Mouse (Mus musculus) brown adipose tissue, adult 24 weeks (tissue): ENCODE results near the gene Zfp286. TPM values are rescaled to one million over a fixed set of nuclear protein-coding genes. Genes with fewer than 3 reads are reported as not detected.
"Not testable (repeated sequence)": the region's sequence is repeated elsewhere in the genome, so short reads cannot be mapped to it uniquely, and the experiment has no call there.

ENCODE experiments used
- H3K27ac ChIP-seq: fragments of 200-500 bp; replicated peaks from 2 replicates; pipeline ENCODE4 v1.5.1; 2012; ENCODE audit warnings: low read depth, mild to moderate bottlenecking, low read length
- H3K4me1 ChIP-seq: fragments of 200-500 bp; 2 replicates; pipeline ENCODE4 v1.6.1; 2012; ENCODE audit warnings: low read length, mixed read lengths; ENCODE audit not compliant: control insufficient read depth, insufficient read depth, insufficient read length
- H3K4me3 ChIP-seq: fragments of 200-500 bp; 2 replicates; pipeline ENCODE4 v1.5.1; 2012; ENCODE audit warnings: low read depth, mild to moderate bottlenecking, low read length, moderate library complexity; ENCODE audit not compliant: insufficient read depth
- polyA plus RNA-seq: library from polyadenylated mRNA; stranded (reverse); fragments of >200 nt; gene quantifications from 2 replicates; pipeline ENCODE4 v1.2.4, GENCODE M21; 2012; ENCODE audit not compliant: missing spikeins, insufficient read depth, insufficient read length

Zfp286 gene
- polyA plus RNA-seq, 1 experiment = 1.1 TPM

GRCm38 (mm10) chr11:62752191-62752590, 37.1 kb downstream of the Zfp286 start:
- Histone ChIP-seq H3K27ac (no peak overlapping the region), H3K4me1 (no peaks in the 10 kb centered on the region), H3K4me3 (no peak overlapping the region)

GRCm38 (mm10) chr11:62749445-62749844, 39.8 kb downstream of the Zfp286 start:
- not testable (repeated sequence) for H3K27ac ChIP-seq, H3K4me3 ChIP-seq, H3K4me1 ChIP-seq

GRCm38 (mm10) chr11:62748062-62748461, 41.2 kb downstream of the Zfp286 start:
- H3K27ac ChIP-seq = no peak overlapping the region
- H3K4me3 ChIP-seq = no peak overlapping the region
- H3K4me1 ChIP-seq = no peaks in the 10 kb centered on the region

GRCm38 (mm10) chr11:62747227-62747626, 42.0 kb downstream of the Zfp286 start:
- H3K27ac ChIP-seq = no peak overlapping the region
- no peak overlapping the region for H3K4me3 ChIP-seq
- H3K4me1 ChIP-seq = no peaks in the 10 kb centered on the region

- Histone ChIP-seq H3K4me1 (no peaks in the 10 kb centered on the region), H3K4me3 (peak overlapping the region; percentile 43), H3K27ac (no peak overlapping the region)
These were observed 43.2 kb downstream of the Zfp286 start for GRCm38 (mm10) chr11:62746001-62746533.

- H3K27ac ChIP-seq = no peak overlapping the region
- no peaks in the 10 kb centered on the region for H3K4me1 ChIP-seq
- H3K4me3 ChIP-seq = no peak overlapping the region
These were observed 45.2 kb downstream of the Zfp286 start for GRCm38 (mm10) chr11:62744103-62744502.

GRCm38 (mm10) chr11:62742261-62742957, 46.9 kb downstream of the Zfp286 start:
- no peaks in the 10 kb centered on the region for H3K4me1 ChIP-seq
- H3K4me3 ChIP-seq = no peak overlapping the region
- H3K27ac ChIP-seq = no peak overlapping the region

- Histone ChIP-seq H3K4me1 (no peaks in the 10 kb centered on the region), H3K27ac (no peak overlapping the region), H3K4me3 (no peak overlapping the region)
These were observed 48.1 kb downstream of the Zfp286 start for GRCm38 (mm10) chr11:62741186-62741585.

- Histone ChIP-seq H3K4me3 (no peak overlapping the region), H3K27ac (no peak overlapping the region), H3K4me1 (no peaks in the 10 kb centered on the region)
These were observed 56.6 kb downstream of the Zfp286 start for GRCm38 (mm10) chr11:62732665-62733064.

- Histone ChIP-seq H3K4me1 (no peaks in the 10 kb centered on the region), H3K27ac (no peak overlapping the region)
These were observed 57.3 kb downstream of the Zfp286 start for GRCm38 (mm10) chr11:62732022-62732387.

GRCm38 (mm10) chr11:62731311-62732021, 57.8 kb downstream of the Zfp286 start, which contains the start of gene Zfp287:
Gene Zfp287 (minus strand): TSS chr11:62731905.
- H3K27ac ChIP-seq = peak within 1 kb of the TSS; percentile 52
- H3K4me1 ChIP-seq = no peaks in the 10 kb centered on the region
- peak within 1 kb of the TSS; percentile 78 for H3K4me3 ChIP-seq

More at GRCm38 (mm10) chr11:62732022-62732387, 57.3 kb downstream of the Zfp286 start:
- H3K4me3 ChIP-seq = peak overlapping the region; percentile 78

- no peak overlapping the region for H3K4me3 ChIP-seq
- no peaks in the 10 kb centered on the region for H3K4me1 ChIP-seq
- no peak overlapping the region for H3K27ac ChIP-seq
These were observed 61.0 kb downstream of the Zfp286 start for GRCm38 (mm10) chr11:62728276-62728675.

- Histone ChIP-seq H3K4me3 (no peak overlapping the region), H3K4me1 (no peaks in the 10 kb centered on the region), H3K27ac (no peak overlapping the region)
These were observed 78.6 kb downstream of the Zfp286 start for GRCm38 (mm10) chr11:62710657-62711056.

GRCm38 (mm10) chr11:62708252-62708651, 81.0 kb downstream of the Zfp286 start:
- H3K4me3 ChIP-seq = no peak overlapping the region
- H3K4me1 ChIP-seq = no peaks in the 10 kb centered on the region
- no peak overlapping the region for H3K27ac ChIP-seq

GRCm38 (mm10) chr11:62706141-62706540, 83.1 kb downstream of the Zfp286 start:
- Histone ChIP-seq H3K4me3 (no peak overlapping the region), H3K4me1 (no peaks in the 10 kb centered on the region), H3K27ac (no peak overlapping the region)
